Mouse (Mus musculus) myocyte (in vitro differentiated cells): ENCODE data around the gene Acsf3. TPM values are rescaled to one million over a fixed set of nuclear protein-coding genes. Genes with fewer than 3 reads are reported as not detected.

Source experiments
- H3K27me3 ChIP-seq: one replicate; pipeline ENCODE4 v1.6.1; 2011; ENCODE audit not compliant: control insufficient read depth, insufficient read depth, insufficient read length
- H3K36me3 ChIP-seq: one replicate; pipeline ENCODE4 v1.6.1; 2011; ENCODE audit not compliant: control insufficient read depth, insufficient read depth
- H3K4me2 ChIP-seq: one replicate; pipeline ENCODE4 v1.6.1; 2011; ENCODE audit warnings: low read depth, control low read depth
- H3K4me3 ChIP-seq: one replicate; pipeline ENCODE4 v1.5.1; 2011; ENCODE audit warnings: mild to moderate bottlenecking, control low read depth, moderate library complexity
- H3K79me2 ChIP-seq: one replicate; pipeline ENCODE4 v1.6.1; 2011; ENCODE audit not compliant: control insufficient read depth, insufficient read depth
- H3ac ChIP-seq: one replicate; pipeline ENCODE4 v1.6.1; 2011; ENCODE audit not compliant: control insufficient read depth, insufficient read length
- CEBPB ChIP-seq: IDR thresholded peaks from 2 replicates; pipeline ENCODE4 v1.6.1; 2011; ENCODE audit warnings: mild to moderate bottlenecking, moderate library complexity; ENCODE audit not compliant: poor library complexity, insufficient read depth, severe bottlenecking
- E2F4 ChIP-seq: IDR thresholded peaks from one replicate; pipeline ENCODE4 v1.6.1; 2011; ENCODE audit warnings: mild to moderate bottlenecking, control low read depth, moderate library complexity; ENCODE audit not compliant: insufficient read depth
- MAX ChIP-seq: IDR thresholded peaks from one replicate; pipeline ENCODE4 v1.6.1; 2011; ENCODE audit warnings: low read depth, mild to moderate bottlenecking, control low read depth
- MYOD1 ChIP-seq, 3 experiments: IDR thresholded peaks; one replicate each; pipeline ENCODE4 v1.6.1; 2011; ENCODE audit warnings: control low read depth in 2 of 3, low read depth in 2 of 3, mild to moderate bottlenecking in 2 of 3, moderate library complexity in 1 of 3; ENCODE audit not compliant: insufficient read length in 2 of 3, control insufficient read depth in 1 of 3
- MYOG ChIP-seq, 3 experiments: IDR thresholded peaks; one replicate each; pipeline ENCODE4 v1.6.1; 2011; ENCODE audit warnings: control low read depth in 2 of 3, low read depth in 2 of 3, mild to moderate bottlenecking in 2 of 3; ENCODE audit not compliant: insufficient read length in 2 of 3, control insufficient read depth in 1 of 3, insufficient read depth in 1 of 3
- POLR2A ChIP-seq: IDR thresholded peaks from one replicate; pipeline ENCODE4 v1.6.1; 2011; ENCODE audit warnings: low read depth, mild to moderate bottlenecking, control low read depth, moderate library complexity; ENCODE audit not compliant: insufficient read length
- POLR2AphosphoS2 ChIP-seq: IDR thresholded peaks from one replicate; pipeline ENCODE4 v1.6.1; 2011; ENCODE audit warnings: low read depth, control low read depth; ENCODE audit not compliant: insufficient read length
- REST ChIP-seq: IDR thresholded peaks from one replicate; pipeline ENCODE4 v1.6.1; 2011; ENCODE audit warnings: mild to moderate bottlenecking, control low read depth, moderate library complexity; ENCODE audit not compliant: insufficient read depth, insufficient read length
- SRF ChIP-seq: IDR thresholded peaks from one replicate; pipeline ENCODE4 v1.6.1; 2011; ENCODE audit warnings: low read depth; ENCODE audit not compliant: control insufficient read depth, insufficient read length
- TCF12 ChIP-seq: IDR thresholded peaks from one replicate; pipeline ENCODE4 v1.6.1; 2011; ENCODE audit warnings: mild to moderate bottlenecking, control low read depth; ENCODE audit not compliant: poor library complexity, insufficient read depth, severe bottlenecking
- TCF3 ChIP-seq: IDR thresholded peaks from one replicate; pipeline ENCODE4 v1.6.1; 2011; ENCODE audit warnings: low read depth, control low read depth; ENCODE audit not compliant: insufficient read length
- USF1 ChIP-seq: IDR thresholded peaks from one replicate; pipeline ENCODE4 v1.6.1; 2011; ENCODE audit warnings: low read depth, mild to moderate bottlenecking, control low read depth, moderate library complexity
- polyA plus RNA-seq: library from polyadenylated mRNA; unstranded; fragments of >200 nt; fragmentation: generic; extraction: Trizol; gene quantifications from one replicate; pipeline ENCODE4 v1.2.1, GENCODE M21; 2012; ENCODE audit warnings: missing spikeins

Acsf3 gene
- polyA plus RNA-seq, 1 experiment = 9.3 TPM

DNA sequence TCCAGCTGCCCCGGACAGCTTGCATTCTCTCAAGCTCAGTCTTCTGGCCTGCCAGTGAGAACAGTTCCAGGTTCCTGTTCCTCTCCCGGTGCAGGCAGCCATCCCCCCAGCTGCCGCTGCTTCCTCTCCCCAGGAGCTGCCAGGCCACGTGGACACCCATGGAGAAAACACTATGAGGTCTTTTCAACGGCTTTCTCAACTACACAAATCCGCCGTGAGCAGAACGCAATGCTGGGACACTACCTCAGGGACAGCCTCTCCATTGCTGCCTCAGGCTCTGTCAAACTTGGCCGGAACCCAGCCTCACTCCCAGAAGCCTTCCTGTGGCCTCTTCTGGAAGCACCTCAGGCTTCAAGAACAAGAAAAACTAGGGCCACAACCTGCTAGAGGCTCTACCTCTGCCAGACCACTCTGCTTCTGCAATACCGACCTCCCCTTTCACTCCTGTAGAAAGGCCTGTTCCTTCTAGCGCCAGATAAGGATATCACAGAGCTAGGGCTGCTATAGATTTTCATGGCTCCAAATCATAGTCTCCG is 12.5 kb upstream of the Acsf3 start:
- no peak for TF ChIP-seq MYOG (IDR thresholded peaks at IDR 0.05; ENCODE audit: control insufficient read depth in 1 of 3, insufficient read depth in 1 of 3, insufficient read length in 2 of 3, low read depth in 2 of 3)
- no peak for TF ChIP-seq REST
- no peak for TF ChIP-seq CEBPB
- no peak for TF ChIP-seq TCF12
- no peak for TF ChIP-seq E2F4
- TF ChIP-seq POLR2AphosphoS2 = no peak
- no peak for TF ChIP-seq POLR2A
- no peak for TF ChIP-seq TCF3
- TF ChIP-seq USF1 = no peak
- Histone ChIP-seq H3K4me3 (no peak overlapping the region), H3K4me2 (no peak overlapping the region), H3K79me2 (no peaks in the 10 kb centered on the region), H3ac (no peak overlapping the region), H3K36me3 (no peaks in the 10 kb centered on the region), H3K27me3 (peaks cover 19% of the 10 kb centered on the region)

DNA sequence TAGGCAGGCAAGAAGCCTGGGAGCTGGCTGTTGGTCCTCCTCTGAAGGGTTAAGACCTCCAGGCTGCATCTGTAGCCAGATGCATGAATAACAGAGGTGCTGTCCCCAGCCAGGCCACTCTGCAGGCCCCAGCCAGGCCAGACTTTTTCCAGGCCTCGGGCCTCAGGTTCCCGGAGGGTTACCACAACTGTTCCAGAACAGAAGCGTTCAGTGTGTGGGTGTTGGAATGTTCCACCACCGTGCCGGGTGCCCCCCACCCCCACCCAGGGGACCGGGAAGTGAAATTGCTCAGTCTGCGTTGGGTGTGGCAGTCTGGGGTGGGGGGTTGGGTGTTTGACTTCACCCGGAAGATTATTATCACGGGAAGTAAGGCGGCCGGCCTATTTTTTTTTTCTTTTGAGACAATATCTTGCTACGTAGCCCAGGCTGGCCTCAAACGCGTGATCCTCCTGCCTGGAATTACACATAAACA is 12.0 kb upstream of the Acsf3 start:
- H3K4me3 ChIP-seq = no peak overlapping the region
- no peak for TF ChIP-seq SRF
- no peak overlapping the region for H3K4me2 ChIP-seq
- peaks cover 21% of the 10 kb centered on the region for H3K27me3 ChIP-seq
- H3K36me3 ChIP-seq = no peaks in the 10 kb centered on the region
- no peak overlapping the region for H3ac ChIP-seq
- H3K79me2 ChIP-seq = no peaks in the 10 kb centered on the region

DNA sequence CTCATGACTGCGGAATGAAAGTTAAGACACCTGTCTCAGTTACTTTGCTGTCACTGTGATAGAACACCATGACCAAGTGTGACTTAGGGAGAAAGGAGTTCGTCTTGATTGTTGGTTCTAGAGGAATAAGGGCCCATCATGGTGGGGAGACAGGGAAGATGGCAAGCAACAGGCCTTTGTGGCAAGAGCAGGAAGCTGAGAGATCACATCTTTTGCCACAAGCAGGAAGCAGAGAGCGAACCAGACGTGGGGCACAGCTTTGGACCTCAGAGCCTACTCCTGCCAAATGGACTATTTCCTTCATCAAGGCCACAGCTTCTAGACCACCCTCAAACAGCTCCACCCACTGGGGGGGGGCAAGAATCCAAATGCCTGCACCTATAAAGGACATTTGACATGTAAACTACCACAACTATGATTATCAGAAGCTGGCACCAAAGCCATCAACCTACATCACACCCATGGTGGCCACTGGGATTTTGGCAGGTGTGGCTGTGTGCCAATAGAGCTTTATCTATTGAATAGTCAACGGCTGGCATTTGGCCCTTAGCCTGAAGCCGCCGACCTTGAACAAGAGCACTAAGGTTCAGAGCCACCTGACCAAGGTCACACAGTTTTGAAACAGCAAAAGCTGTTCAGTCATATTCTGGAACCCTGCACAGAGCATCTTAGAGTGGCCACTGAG is 10.4 kb upstream of the Acsf3 start:
- no peak overlapping the region for H3ac ChIP-seq
- no peak overlapping the region for H3K4me3 ChIP-seq
- no peaks in the 10 kb centered on the region for H3K79me2 ChIP-seq
- peaks cover 21% of the 10 kb centered on the region for H3K27me3 ChIP-seq
- no peaks in the 10 kb centered on the region for H3K36me3 ChIP-seq
- TF ChIP-seq CEBPB (no peak), SRF (no peak), POLR2A (no peak), MYOD1 (IDR thresholded peaks at IDR 0.05; ENCODE audit: control insufficient read depth in 1 of 3, insufficient read length in 2 of 3, low read depth in 2 of 3) (no peak), MAX (no peak), USF1 (no peak), TCF3 (no peak), TCF12 (no peak), REST (no peak), MYOG (IDR thresholded peaks at IDR 0.05; ENCODE audit: control insufficient read depth in 1 of 3, insufficient read depth in 1 of 3, insufficient read length in 2 of 3, low read depth in 2 of 3) (no peak), E2F4 (no peak), POLR2AphosphoS2 (no peak)
- H3K4me2 ChIP-seq = no peak overlapping the region

DNA sequence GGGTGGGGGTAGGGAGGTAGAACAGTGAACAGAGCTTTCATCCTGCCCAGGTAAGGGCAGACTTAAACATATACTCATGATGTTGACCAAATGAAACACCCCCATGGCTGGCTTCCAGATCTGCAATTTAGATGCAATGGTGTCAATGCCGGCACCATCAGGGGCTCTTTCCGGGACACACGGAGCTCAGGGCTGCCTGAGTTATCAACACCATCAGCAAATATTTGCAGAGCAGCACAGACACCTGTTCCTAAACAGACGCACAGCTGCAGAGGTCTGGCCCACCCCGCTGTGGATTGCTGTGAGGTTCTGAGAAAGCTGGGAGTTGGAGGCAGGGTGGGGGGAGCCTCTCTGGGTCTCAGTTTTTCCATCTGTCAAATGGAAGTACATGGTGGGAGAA is 9.1 kb upstream of the Acsf3 start:
- no peak overlapping the region for H3ac ChIP-seq
- no peak overlapping the region for H3K4me3 ChIP-seq
- no peak overlapping the region for H3K4me2 ChIP-seq
- peaks cover 21% of the 10 kb centered on the region for H3K27me3 ChIP-seq
- no peaks in the 10 kb centered on the region for H3K79me2 ChIP-seq
- TF ChIP-seq MYOG (IDR thresholded peaks at IDR 0.05; ENCODE audit: control insufficient read depth in 1 of 3, insufficient read depth in 1 of 3, insufficient read length in 2 of 3, low read depth in 2 of 3) (peak in 1 of 3 experiments; percentile 23), MYOD1 (IDR thresholded peaks at IDR 0.05; ENCODE audit: control insufficient read depth in 1 of 3, insufficient read length in 2 of 3, low read depth in 2 of 3) (peak in 1 of 3 experiments; percentile 14), POLR2AphosphoS2 (no peak), POLR2A (no peak), SRF (no peak)
- H3K36me3 ChIP-seq = no peaks in the 10 kb centered on the region

DNA sequence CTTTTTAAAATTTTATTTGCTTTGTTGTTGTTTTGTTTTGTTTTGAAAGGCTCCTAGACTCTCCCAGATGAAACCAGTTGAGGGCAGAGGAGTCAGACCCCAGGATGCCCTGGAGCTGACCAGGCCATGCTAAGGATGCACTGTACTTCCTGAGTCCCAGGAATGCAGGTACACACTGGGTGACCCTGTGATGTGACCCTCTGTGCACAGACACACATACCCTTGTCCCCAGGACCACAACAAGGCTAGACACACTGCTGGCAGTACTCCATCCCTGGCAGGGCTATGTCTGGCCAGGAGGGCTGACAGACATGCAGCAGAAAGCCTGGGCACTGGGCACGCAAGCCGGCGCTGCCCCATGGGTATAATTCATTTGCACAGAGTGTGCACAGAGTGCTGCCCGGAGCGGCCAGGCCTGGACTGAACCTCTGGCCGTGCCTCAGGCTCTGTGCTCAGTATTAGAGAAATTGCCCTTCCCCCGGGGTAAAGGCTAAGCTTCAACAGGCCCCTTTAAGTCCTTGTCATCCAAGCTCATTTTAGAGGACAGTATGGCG is 8.6 kb upstream of the Acsf3 start:
- Histone ChIP-seq H3K36me3 (no peaks in the 10 kb centered on the region), H3K79me2 (no peaks in the 10 kb centered on the region), H3K4me2 (no peak overlapping the region), H3ac (no peak overlapping the region), H3K27me3 (peaks cover 21% of the 10 kb centered on the region), H3K4me3 (no peak overlapping the region)
- TF ChIP-seq MYOG (IDR thresholded peaks at IDR 0.05; ENCODE audit: control insufficient read depth in 1 of 3, insufficient read depth in 1 of 3, insufficient read length in 2 of 3, low read depth in 2 of 3) (no peak), MYOD1 (IDR thresholded peaks at IDR 0.05; ENCODE audit: control insufficient read depth in 1 of 3, insufficient read length in 2 of 3, low read depth in 2 of 3) (no peak), E2F4 (no peak), USF1 (no peak)
